Mouse (Mus musculus) olfactory bulb, adult 2 months (tissue): ENCODE measurements around the gene Slc23a2.

Experiments used
- CTCF ChIP-seq: fragments of 200-500 bp; IDR thresholded peaks from 2 replicates; pipeline ENCODE4 v1.5.1; 2012; ENCODE audit warnings: low read depth, mild to moderate bottlenecking, low read length, moderate library complexity; ENCODE audit not compliant: insufficient read depth
- POLR2A ChIP-seq: fragments of 200-500 bp; IDR thresholded peaks from 2 replicates; pipeline ENCODE4 v1.6.1; 2012; ENCODE audit warnings: mild to moderate bottlenecking, low read depth, low read length, moderate library complexity; ENCODE audit not compliant: insufficient read depth

- no peak for TF ChIP-seq CTCF
- TF ChIP-seq POLR2A: no peak
Observed at GRCm38 (mm10) chr2:132111905-132112304, 33.0 kb downstream of the Slc23a2 start.
